28 mouse cellular contexts compared by ENCODE assay signal in the genomic region with DNA sequence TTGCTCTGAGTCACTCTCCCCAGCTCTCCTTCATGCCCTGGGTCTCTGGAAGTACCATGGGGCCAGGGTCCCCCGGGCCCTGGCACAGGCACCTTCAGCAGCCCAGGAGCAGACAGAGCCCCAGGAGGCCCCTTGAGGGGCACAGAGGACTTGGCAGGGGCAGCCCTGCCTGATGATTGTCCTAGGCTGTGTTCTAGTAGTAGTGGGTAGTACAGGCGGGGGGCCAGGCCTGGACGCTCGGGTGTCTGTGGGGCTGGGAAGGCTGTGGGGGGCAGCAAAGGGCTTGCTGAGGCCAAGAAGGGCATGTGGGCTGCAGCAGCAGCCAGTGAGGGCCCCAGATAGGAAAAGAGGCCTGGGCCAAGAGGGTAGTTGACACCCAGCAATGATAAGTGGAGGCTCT. TPM values are rescaled to one million over a fixed set of nuclear protein-coding genes. Genes with fewer than 3 reads are reported as not detected.
DNase-seq lines count a peak whose midpoint lies in the region; ATAC-seq and TF ChIP-seq lines count a peak whose summit lies in the region.
"Had no signal": no experiment of that assay in that cellular context is flagged by ENCODE, and none has a peak within 500 bp of the region (broad histone marks: within the 10 kb centered on the region; RNA-seq: fewer than 3 reads in every experiment).

No protein-coding gene starts in this region.

- no peak for TF ChIP-seq EP300 in stomach, postnatal 0 days (optimal IDR thresholded peaks at IDR 0.05)

- H3K4me1 ChIP-seq in heart, embryonic 16.5 days (ENCODE audit: control insufficient read depth, insufficient read depth, low read length), result peaks cover 5% of the 10 kb centered on the region
- peaks cover 8% of the 10 kb centered on the region for H3K4me1 ChIP-seq in stomach, embryonic 16.5 days (ENCODE audit: control insufficient read depth, insufficient read depth, low read length)
- no peaks in the 10 kb centered on the region for H3K4me1 ChIP-seq in stomach, postnatal 0 days (replicated peaks; ENCODE audit: control insufficient read depth, insufficient read depth)

- ATAC-seq in heart, embryonic 16.5 days (replicated peaks; ENCODE audit: extremely low read depth, insufficient read depth, low FRiP score), result no peak
- ATAC-seq in stomach, embryonic 16.5 days (ENCODE audit: insufficient read depth, low FRiP score), result no peak
- ATAC-seq in stomach, postnatal 0 days (ENCODE audit: low FRiP score, low TSS enrichment), result no peak
- no peak for ATAC-seq in granulocyte monocyte progenitor cell, adult 5-6 weeks (replicated peaks; ENCODE audit: poor library complexity, severe bottlenecking)
- ATAC-seq: CD4-positive, CD25-positive, alpha-beta regulatory T cell, adult 4 months; midbrain, embryonic 16.5 days; Patski had no signal

- H3K4me3 ChIP-seq in heart, embryonic 16.5 days (ENCODE audit: low read length), result no peak overlapping the region
- H3K4me3 ChIP-seq in stomach, embryonic 16.5 days (replicated peaks; ENCODE audit: low read length), result no peak overlapping the region
- no peak overlapping the region for H3K4me3 ChIP-seq in stomach, postnatal 0 days (ENCODE audit: low read depth, low read length)
- H3K4me3 ChIP-seq: embryonic facial prominence, embryonic 15.5 days; forebrain, embryonic 12.5 days; heart, adult 2 months; megakaryocyte, embryonic 14.5 days; stomach, embryonic 15.5 days had no signal

- no peaks in the 10 kb centered on the region for H3K36me3 ChIP-seq in heart, embryonic 16.5 days (ENCODE audit: control insufficient read depth, insufficient read depth)
- no peaks in the 10 kb centered on the region for H3K36me3 ChIP-seq in stomach, embryonic 16.5 days (ENCODE audit: control insufficient read depth, insufficient read depth, low read length)
- H3K36me3 ChIP-seq in stomach, postnatal 0 days (ENCODE audit: control insufficient read depth, insufficient read depth, low read length), result no peaks in the 10 kb centered on the region
- H3K36me3 ChIP-seq: embryonic facial prominence, embryonic 15.5 days; forebrain, embryonic 12.5 days; stomach, embryonic 15.5 days had no signal

- peak; percentile 36 for DNase-seq in cerebellum, adult 9-11 months
- DNase-seq in cerebellum, adult 8-10 months, result no peak
- DNase-seq in heart, adult 11 months, result no peak
- no peak for DNase-seq in stomach, postnatal 0 days (ENCODE audit: low spot score)
- DNase-seq in layer of hippocampus, adult 9-10 months (ENCODE audit: low spot score), result no peak
- DNase-seq: adrenal gland, postnatal 10 days; embryo, embryonic 11 days; gastrocnemius, postnatal 10 days; heart, adult 2 months; kidney, adult 8-10 months; lung, adult 2 months; right cerebral cortex, postnatal 25 days had no signal

- no peaks in the 10 kb centered on the region for H3K9me3 ChIP-seq in heart, embryonic 16.5 days (replicated peaks; ENCODE audit: control insufficient read depth, low read length)
- no peaks in the 10 kb centered on the region for H3K9me3 ChIP-seq in stomach, embryonic 16.5 days (replicated peaks; ENCODE audit: control insufficient read depth, low read length)
- H3K9me3 ChIP-seq in stomach, postnatal 0 days (ENCODE audit: control insufficient read depth, low read length), result no peaks in the 10 kb centered on the region
- H3K9me3 ChIP-seq: embryonic facial prominence, embryonic 15.5 days; forebrain, embryonic 12.5 days; megakaryocyte, embryonic 14.5 days; stomach, embryonic 15.5 days had no signal

- H3K4me2 ChIP-seq in heart, embryonic 16.5 days (ENCODE audit: low read depth, low read length), result no peak overlapping the region
- H3K4me2 ChIP-seq in stomach, embryonic 16.5 days (ENCODE audit: low read depth, low read length), result no peak overlapping the region
- no peak overlapping the region for H3K4me2 ChIP-seq in stomach, postnatal 0 days (replicated peaks; ENCODE audit: low read depth)
- H3K4me2 ChIP-seq: embryonic facial prominence, embryonic 15.5 days; forebrain, embryonic 12.5 days; stomach, embryonic 15.5 days had no signal

- no peak overlapping the region for H3K27ac ChIP-seq in heart, embryonic 16.5 days (ENCODE audit: low read length)
- H3K27ac ChIP-seq in stomach, embryonic 16.5 days (ENCODE audit: low read length), result no peak overlapping the region
- H3K27ac ChIP-seq in stomach, postnatal 0 days (replicated peaks), result no peak overlapping the region
- H3K27ac ChIP-seq: embryonic facial prominence, embryonic 15.5 days; forebrain, embryonic 12.5 days; heart, adult 2 months; stomach, embryonic 15.5 days had no signal

- 0 out of 2 replicates have a peak overlapping the region, but pooled peaks have one; percentile 3 for H3K9ac ChIP-seq in heart, embryonic 16.5 days (ENCODE audit: low read length)
- peak overlapping the region; percentile 3; the same call in 1 of the 2 replicates for H3K9ac ChIP-seq in stomach, embryonic 16.5 days (ENCODE audit: low read length)
- no peak overlapping the region for H3K9ac ChIP-seq in stomach, postnatal 0 days (ENCODE audit: low read length)
- H3K9ac ChIP-seq: embryonic facial prominence, embryonic 15.5 days; forebrain, embryonic 12.5 days; stomach, embryonic 15.5 days had no signal

- no peak for TF ChIP-seq CTCF in stomach, postnatal 0 days (IDR thresholded peaks at IDR 0.05; ENCODE audit: low read depth)

- peaks cover 28% of the 10 kb centered on the region for H3K27me3 ChIP-seq in heart, embryonic 16.5 days (ENCODE audit: control insufficient read depth, insufficient read depth, low read length)
- peaks cover 28% of the 10 kb centered on the region for H3K27me3 ChIP-seq in stomach, embryonic 16.5 days (ENCODE audit: control insufficient read depth, insufficient read depth, low read length)
- 0 out of 2 replicates have a peak, but pooled peaks cover 4% of the 10 kb centered on the region for H3K27me3 ChIP-seq in stomach, postnatal 0 days (ENCODE audit: control insufficient read depth, insufficient read depth, low read length)

- whole genome bisulfite sequencing in heart, embryonic 16.5 days, result 54% methylated on average over 4 of the region's 4 CpGs
- 71% methylated on average over 4 of the region's 4 CpGs for WGBS in stomach, embryonic 16.5 days
- 86% methylated on average over 4 of the region's 4 CpGs for WGBS in stomach, postnatal 0 days

RNA-seq across cellular contexts. Expression of a gene that starts 2.8 kb away (rescaled TPM):
- 0.06 and 0.11 TPM in 2 replicates for polyA plus RNA-seq in heart, embryonic 16.5 days (2015; fragmentation: Nextera tagmentation; extraction: Ambion mirVana)
- polyA plus RNA-seq in stomach, embryonic 16.5 days (2015; fragmentation: Nextera tagmentation; extraction: Ambion mirVana), result 0.12 and 0.66 TPM in 2 replicates
- not detected in 2 replicates for polyA plus RNA-seq in stomach, postnatal 0 days (2015; fragmentation: Nextera tagmentation; extraction: Ambion mirVana)
- not detected in 2 replicates for total RNA-seq in granulocyte monocyte progenitor cell, adult 5-6 weeks (2014; fragmentation: Nextera tagmentation)
- not detected in 2 replicates for total RNA-seq in granulocyte monocyte progenitor cell, adult 5-6 weeks (2017)
- total RNA-seq: gastrocnemius, postnatal 10 days; hematopoietic stem cell, adult 5-6 weeks; layer of hippocampus, postnatal 14 days had no signal
- polyA plus RNA-seq: CD4-positive, CD25-positive, alpha-beta regulatory T cell, adult 4 months; large intestine, adult 2 months; urinary bladder, adult 2 months had no signal

RNA-seq across cellular contexts. Expression of a gene that starts 2.8 kb away (rescaled TPM):
- polyA plus RNA-seq in heart, embryonic 16.5 days (2015; fragmentation: Nextera tagmentation; extraction: Ambion mirVana), result 59.3 and 66.0 TPM in 2 replicates
- polyA plus RNA-seq in stomach, embryonic 16.5 days (2015; fragmentation: Nextera tagmentation; extraction: Ambion mirVana), result 57.2 and 62.0 TPM in 2 replicates
- 25.4 and 29.9 TPM in 2 replicates for polyA plus RNA-seq in stomach, postnatal 0 days (2015; fragmentation: Nextera tagmentation; extraction: Ambion mirVana)
- total RNA-seq in granulocyte monocyte progenitor cell, adult 5-6 weeks (2014; fragmentation: Nextera tagmentation), result 63.5 and 87.9 TPM in 2 replicates
- total RNA-seq in granulocyte monocyte progenitor cell, adult 5-6 weeks (2017), result 32.4 and 37.1 TPM in 2 replicates

RNA-seq across cellular contexts. Expression of a gene that starts 4.8 kb away (rescaled TPM):
- 0.11 TPM in 1 of 2 replicates, not detected in the other for polyA plus RNA-seq in heart, embryonic 16.5 days (2015; fragmentation: Nextera tagmentation; extraction: Ambion mirVana)
- polyA plus RNA-seq in stomach, embryonic 16.5 days (2015; fragmentation: Nextera tagmentation; extraction: Ambion mirVana), result 0.11 and 0.31 TPM in 2 replicates
- polyA plus RNA-seq in stomach, postnatal 0 days (2015; fragmentation: Nextera tagmentation; extraction: Ambion mirVana), result 0.06 TPM in 1 of 2 replicates, not detected in the other
- not detected in 2 replicates for total RNA-seq in granulocyte monocyte progenitor cell, adult 5-6 weeks (2014; fragmentation: Nextera tagmentation)
- not detected in 2 replicates for total RNA-seq in granulocyte monocyte progenitor cell, adult 5-6 weeks (2017)
- total RNA-seq: adrenal gland, postnatal 10 days; ES-E14; gastrocnemius, postnatal 10 days; hematopoietic stem cell, adult 5-6 weeks had no signal
- polyA plus RNA-seq: CD4-positive, CD25-positive, alpha-beta regulatory T cell, adult 4 months; large intestine, adult 2 months; lung, adult 2 months; thymus, postnatal 0 days had no signal

RNA-seq across cellular contexts. Expression of a gene that starts 28.0 kb away (rescaled TPM):
- 14.5 and 18.7 TPM in 2 replicates for polyA plus RNA-seq in heart, embryonic 16.5 days (2015; fragmentation: Nextera tagmentation; extraction: Ambion mirVana)
- 26.3 and 27.7 TPM in 2 replicates for polyA plus RNA-seq in stomach, embryonic 16.5 days (2015; fragmentation: Nextera tagmentation; extraction: Ambion mirVana)
- 20.2 TPM in 2 replicates for polyA plus RNA-seq in stomach, postnatal 0 days (2015; fragmentation: Nextera tagmentation; extraction: Ambion mirVana)
- total RNA-seq in granulocyte monocyte progenitor cell, adult 5-6 weeks (2014; fragmentation: Nextera tagmentation), result 9.4 and 15.9 TPM in 2 replicates
- total RNA-seq in granulocyte monocyte progenitor cell, adult 5-6 weeks (2017), result 7.2 and 11.8 TPM in 2 replicates

RNA-seq across cellular contexts. Expression of a gene that starts 38.0 kb away (rescaled TPM):
- polyA plus RNA-seq in heart, embryonic 16.5 days (2015; fragmentation: Nextera tagmentation; extraction: Ambion mirVana), result 12.0 and 14.5 TPM in 2 replicates
- polyA plus RNA-seq in stomach, embryonic 16.5 days (2015; fragmentation: Nextera tagmentation; extraction: Ambion mirVana), result 21.6 and 23.3 TPM in 2 replicates
- 12.5 and 13.7 TPM in 2 replicates for polyA plus RNA-seq in stomach, postnatal 0 days (2015; fragmentation: Nextera tagmentation; extraction: Ambion mirVana)
- total RNA-seq in granulocyte monocyte progenitor cell, adult 5-6 weeks (2014; fragmentation: Nextera tagmentation), result 12.5 and 16.4 TPM in 2 replicates
- total RNA-seq in granulocyte monocyte progenitor cell, adult 5-6 weeks (2017), result 3.2 and 5.3 TPM in 2 replicates
